Mouse (Mus musculus) small intestine, adult 10 weeks (tissue): Measurements from ENCODE around the gene Cfap36. TPM values are rescaled to one million over a fixed set of nuclear protein-coding genes. Genes with fewer than 3 reads are reported as not detected.

Source experiments
- polyA plus RNA-seq: library from polyadenylated mRNA; stranded (reverse); fragments of 350-450 nt; fragmentation: Illumina TruSeq; extraction: RNeasy Lipid Tissue Mini Kit (QIAGEN cat#74804); gene quantifications from one replicate; pipeline ENCODE4 v1.2.3, GENCODE M21; 2014; ENCODE audit warnings: low replicate concordance

The Cfap36 gene
- 20.6 TPM for polyA plus RNA-seq

GRCm38 (mm10) chr11:29246883-29247650, at the start of gene Cfap36:
TSS of gene Cfap36 (minus strand) at chr11:29247409.

GRCm38 (mm10) chr11:29172563-29173124, 74.6 kb downstream of the Cfap36 start, which contains the start of gene Ppp4r3b:
TSS of gene Ppp4r3b (plus strand) at chr11:29172890.

Other genes starting within 250 kb of the Cfap36 start
- gene Pnpt1, start 116.7 kb downstream of the Cfap36 start, polyA plus RNA-seq: 107 TPM
- gene Ppp4r3b, start 74.5 kb downstream of the Cfap36 start, polyA plus RNA-seq: 212 TPM
- gene Ccdc88a, start 126.2 kb upstream of the Cfap36 start, polyA plus RNA-seq: 4.5 TPM